Mouse (Mus musculus): Measurements from ENCODE around the gene Pcolce. TPM values are rescaled to one million over a fixed set of nuclear protein-coding genes. Genes with fewer than 3 reads are reported as not detected.

Pcolce gene
- 30.6 and 64.8 TPM in 2 replicates for polyA plus RNA-seq (2012; rRNA removed)

GRCm38 (mm10) chr5:137613550-137613949 lies at the start of gene Pcolce:
TSS of gene Pcolce (minus strand) at chr5:137613784.

GRCm38 (mm10) chr5:137645652-137646091 lies 32.1 kb upstream of the Pcolce start, which contains the start of gene Irs3:
TSS of gene Irs3 (minus strand) at chr5:137645714.

GRCm38 (mm10) chr5:137641054-137641453 lies 27.5 kb upstream of the Pcolce start, which contains the start of gene Sap25:
TSS of gene Sap25 (plus strand) at chr5:137641334.

GRCm38 (mm10) chr5:137628498-137629305 lies 15.1 kb upstream of the Pcolce start, which contains the start of the genes Fbxo24, Lrch4 and Gm20605:
TSS of gene Fbxo24 (minus strand) at chr5:137629002.
TSS of gene Lrch4 (plus strand) at chr5:137629121.
TSS of gene Gm20605 (plus strand) at chr5:137629175.

GRCm38 (mm10) chr5:137600619-137601364 lies 12.8 kb downstream of the Pcolce start, which contains the start of gene Mospd3:
TSS of gene Mospd3 (minus strand) at chr5:137601058.

GRCm38 (mm10) chr5:137569665-137570064 lies 43.9 kb downstream of the Pcolce start, which contains the start of gene Tfr2:
TSS of gene Tfr2 (plus strand) at chr5:137569840.

Other genes with a start within 250 kb of the Pcolce start
- gene Zan, start 136.7 kb downstream of the Pcolce start, polyA plus RNA-seq (2012; rRNA removed), result 0.26 and 0.64 TPM in 2 replicates
- 63.7 and 67.0 TPM in 2 replicates for gene Pop7, start 111.3 kb downstream of the Pcolce start, polyA plus RNA-seq (2012; rRNA removed)
- 56.8 and 62.1 TPM in 2 replicates for gene Gigyf1, start 95.2 kb downstream of the Pcolce start, polyA plus RNA-seq (2012; rRNA removed)
- not detected in 2 replicates for gene Epo, start 80.5 kb downstream of the Pcolce start, polyA plus RNA-seq (2012; rRNA removed)
- gene Gnb2, start 80.3 kb downstream of the Pcolce start, polyA plus RNA-seq (2012; rRNA removed), result 859 and 883 TPM in 2 replicates
- gene Actl6b, start 60.3 kb downstream of the Pcolce start, polyA plus RNA-seq (2012; rRNA removed), result 237 and 255 TPM in 2 replicates
- gene Tfr2, start 43.9 kb downstream of the Pcolce start, polyA plus RNA-seq (2012; rRNA removed), result 8.2 and 9.8 TPM in 2 replicates
- 68.3 and 78.4 TPM in 2 replicates for gene Mospd3, start 12.7 kb downstream of the Pcolce start, polyA plus RNA-seq (2012; rRNA removed)
- gene Fbxo24, start 15.2 kb upstream of the Pcolce start, polyA plus RNA-seq (2012; rRNA removed), result 0.23 and 0.26 TPM in 2 replicates
- 22.0 and 23.5 TPM in 2 replicates for gene Lrch4, start 15.3 kb upstream of the Pcolce start, polyA plus RNA-seq (2012; rRNA removed)
- 16.1 and 17.9 TPM in 2 replicates for gene Gm20605, start 15.4 kb upstream of the Pcolce start, polyA plus RNA-seq (2012; rRNA removed)
- gene Sap25, start 27.6 kb upstream of the Pcolce start, polyA plus RNA-seq (2012; rRNA removed), result 35.2 and 37.5 TPM in 2 replicates
- gene Irs3, start 31.9 kb upstream of the Pcolce start, polyA plus RNA-seq (2012; rRNA removed), result 0.06 and 0.13 TPM in 2 replicates
- gene Agfg2, start 70.9 kb upstream of the Pcolce start, polyA plus RNA-seq (2012; rRNA removed), result 16.9 and 19.4 TPM in 2 replicates
- 165 and 183 TPM in 2 replicates for gene Nyap1, start 127.8 kb upstream of the Pcolce start, polyA plus RNA-seq (2012; rRNA removed)
- gene Tsc22d4, start 131.9 kb upstream of the Pcolce start, polyA plus RNA-seq (2012; rRNA removed), result 57.8 and 66.5 TPM in 2 replicates
- gene Ppp1r35, start 165.1 kb upstream of the Pcolce start, polyA plus RNA-seq (2012; rRNA removed), result 55.5 and 66.0 TPM in 2 replicates
- gene Mepce, start 173.9 kb upstream of the Pcolce start, polyA plus RNA-seq (2012; rRNA removed), result 36.2 and 40.2 TPM in 2 replicates
- gene Zcwpw1, start 174.0 kb upstream of the Pcolce start, polyA plus RNA-seq (2012; rRNA removed), result 11.3 and 14.0 TPM in 2 replicates
- 0.38 TPM in 2 replicates for gene Pilra, start 222.5 kb upstream of the Pcolce start, polyA plus RNA-seq (2012; rRNA removed)
- 0.09 and 0.10 TPM in 2 replicates for gene Pilrb1, start 244.3 kb upstream of the Pcolce start, polyA plus RNA-seq (2012; rRNA removed)

All from central nervous system, embryonic 14 days (tissue).